Mouse (Mus musculus) liver, embryonic 13.5 days (tissue): ENCODE measurements around the gene Frmd4b. TPM values are rescaled to one million over a fixed set of nuclear protein-coding genes. Genes with fewer than 3 reads are reported as not detected.

Experiments
- ATAC-seq: fragments of 200-750 bp; cut with Nextera tagmentation; 2 replicates; pipeline ENCODE4 v1.8.0; 2017; ENCODE audit warnings: low read depth, mild to moderate bottlenecking, moderate number of reproducible peaks, moderate library complexity
- DNase-seq: peaks from one replicate; pipeline ENCODE4 v3.0.0; 2022
- H3K27ac ChIP-seq: fragments of 300-500 bp; sonication (generic); 2 replicates; pipeline ENCODE4 v1.5.1; 2015; ENCODE audit warnings: moderate library complexity, mild to moderate bottlenecking, inconsistent platforms
- H3K27me3 ChIP-seq: fragments of 300-500 bp; sonication (generic); 2 replicates; pipeline ENCODE4 v1.6.1; 2015; ENCODE audit warnings: mild to moderate bottlenecking, inconsistent platforms
- H3K36me3 ChIP-seq: fragments of 300-500 bp; sonication (generic); 2 replicates; pipeline ENCODE4 v1.6.1; 2015; ENCODE audit warnings: mild to moderate bottlenecking, inconsistent platforms
- H3K4me1 ChIP-seq: fragments of 300-500 bp; sonication (generic); replicated peaks from 2 replicates; pipeline ENCODE4 v1.6.1; 2015; ENCODE audit warnings: inconsistent platforms
- H3K4me2 ChIP-seq: fragments of 300-500 bp; sonication (generic); 2 replicates; pipeline ENCODE4 v1.6.1; 2015; ENCODE audit warnings: inconsistent platforms, mild to moderate bottlenecking, moderate library complexity
- H3K4me3 ChIP-seq: fragments of 300-500 bp; sonication (generic); replicated peaks from 2 replicates; pipeline ENCODE4 v1.5.1; 2015; ENCODE audit warnings: mild to moderate bottlenecking, inconsistent platforms
- H3K9ac ChIP-seq: fragments of 300-500 bp; sonication (generic); 2 replicates; pipeline ENCODE4 v1.6.1; 2015; ENCODE audit warnings: mild to moderate bottlenecking, inconsistent platforms
- H3K9me3 ChIP-seq: fragments of 300-500 bp; sonication (generic); replicated peaks from 2 replicates; pipeline ENCODE4 v1.6.1; 2016; ENCODE audit warnings: inconsistent platforms
- WGBS: fragments of 180-500 bp; shearing (Covaris S2); methylation state at CpG from one replicate; pipeline ENCODE4 v1.1.7; 2015; ENCODE audit not compliant: insufficient replicate concordance; 5-methylcytosine and 5-hydroxymethylcytosine counted together
- polyA plus RNA-seq: library from polyadenylated mRNA; unstranded; fragments of >200 nt; fragmentation: Nextera tagmentation; extraction: Ambion mirVana; gene quantifications from 2 replicates; pipeline ENCODE4 v1.2.1, GENCODE M21; 2015

Frmd4b gene
- polyA plus RNA-seq, 1 experiment from 2014 or later: 3.8 TPM

GRCm38 (mm10) chr6:97552573-97552972 lies 64.8 kb downstream of the Frmd4b start:
- no peaks in the 10 kb centered on the region for H3K36me3 ChIP-seq
- H3K9ac ChIP-seq: no peak overlapping the region
- H3K4me1 ChIP-seq: no peaks in the 10 kb centered on the region
- DNase-seq (no peak), ATAC-seq (no peak)
- H3K4me2 ChIP-seq: no peak overlapping the region
- H3K4me3 ChIP-seq: no peak overlapping the region
- no peak overlapping the region for H3K27ac ChIP-seq
- H3K27me3 ChIP-seq: no peaks in the 10 kb centered on the region
- H3K9me3 ChIP-seq: no peaks in the 10 kb centered on the region
- WGBS: 84% methylated on average over 3 of the region's 3 CpGs

- Histone ChIP-seq H3K36me3 (no peaks in the 10 kb centered on the region), H3K27me3 (no peaks in the 10 kb centered on the region), H3K4me3 (no peak overlapping the region), H3K9ac (no peak overlapping the region), H3K4me1 (no peaks in the 10 kb centered on the region), H3K9me3 (no peaks in the 10 kb centered on the region), H3K27ac (no peak overlapping the region), H3K4me2 (no peak overlapping the region)
- WGBS: 71% methylated on average over 8 of the region's 8 CpGs
- ATAC-seq (no peak), DNase-seq (no peak)
Measured at GRCm38 (mm10) chr6:97551884-97552283, 65.5 kb downstream of the Frmd4b start.

GRCm38 (mm10) chr6:97551161-97551560 lies 66.2 kb downstream of the Frmd4b start:
- Histone ChIP-seq H3K27ac (no peak overlapping the region), H3K4me2 (no peak overlapping the region), H3K9me3 (no peaks in the 10 kb centered on the region), H3K27me3 (no peaks in the 10 kb centered on the region), H3K4me1 (no peaks in the 10 kb centered on the region), H3K9ac (no peak overlapping the region), H3K36me3 (no peaks in the 10 kb centered on the region), H3K4me3 (no peak overlapping the region)
- no peak for ATAC-seq
- WGBS: 68% methylated on average over 4 of the region's 4 CpGs
- no peak for DNase-seq

- no peak overlapping the region for H3K9ac ChIP-seq
- no peak for ATAC-seq
- H3K4me1 ChIP-seq: no peaks in the 10 kb centered on the region
- H3K36me3 ChIP-seq: no peaks in the 10 kb centered on the region
- no peak overlapping the region for H3K27ac ChIP-seq
- no peaks in the 10 kb centered on the region for H3K9me3 ChIP-seq
- no peak overlapping the region for H3K4me2 ChIP-seq
- H3K27me3 ChIP-seq: no peaks in the 10 kb centered on the region
- WGBS: 51% methylated on average over 2 of the region's 2 CpGs
- no peak for DNase-seq
- H3K4me3 ChIP-seq: no peak overlapping the region
Measured at GRCm38 (mm10) chr6:97540458-97540857, 76.9 kb downstream of the Frmd4b start.

- H3K27ac ChIP-seq: no peak overlapping the region
- ATAC-seq (no peak), DNase-seq (no peak)
- H3K9ac ChIP-seq: no peak overlapping the region
- no peak overlapping the region for H3K4me2 ChIP-seq
- H3K36me3 ChIP-seq: no peaks in the 10 kb centered on the region
- H3K27me3 ChIP-seq: no peaks in the 10 kb centered on the region
- no peak overlapping the region for H3K4me3 ChIP-seq
- 77% methylated on average over 9 of the region's 9 CpGs for WGBS
- no peaks in the 10 kb centered on the region for H3K9me3 ChIP-seq
- no peaks in the 10 kb centered on the region for H3K4me1 ChIP-seq
Measured at GRCm38 (mm10) chr6:97535763-97536445, 81.4 kb downstream of the Frmd4b start.

- no peak for DNase-seq
- 15% methylated on average over 4 of the region's 4 CpGs for WGBS
Measured at GRCm38 (mm10) chr6:97531043-97531442, 86.3 kb downstream of the Frmd4b start.

GRCm38 (mm10) chr6:97528961-97529680 lies 88.2 kb downstream of the Frmd4b start:
- Histone ChIP-seq H3K9ac (no peak overlapping the region), H3K27ac (no peak overlapping the region), H3K4me1 (no peaks in the 10 kb centered on the region), H3K4me3 (no peak overlapping the region), H3K9me3 (no peaks in the 10 kb centered on the region), H3K36me3 (no peaks in the 10 kb centered on the region), H3K4me2 (no peak overlapping the region), H3K27me3 (no peaks in the 10 kb centered on the region)
- WGBS: 69% methylated on average over 15 of the region's 15 CpGs
- DNase-seq (no peak), ATAC-seq (no peak)

More at GRCm38 (mm10) chr6:97531043-97531442, 86.3 kb downstream of the Frmd4b start:
- H3K27ac ChIP-seq: no peak overlapping the region
- H3K4me3 ChIP-seq: no peak overlapping the region
- H3K4me2 ChIP-seq: no peak overlapping the region
- no peaks in the 10 kb centered on the region for H3K4me1 ChIP-seq
- ATAC-seq: no peak
- H3K27me3 ChIP-seq: no peaks in the 10 kb centered on the region
- H3K36me3 ChIP-seq: no peaks in the 10 kb centered on the region
- no peak overlapping the region for H3K9ac ChIP-seq
- no peaks in the 10 kb centered on the region for H3K9me3 ChIP-seq

GRCm38 (mm10) chr6:97526092-97526491 lies 91.2 kb downstream of the Frmd4b start:
- no peaks in the 10 kb centered on the region for H3K36me3 ChIP-seq
- no peak overlapping the region for H3K4me2 ChIP-seq
- no peaks in the 10 kb centered on the region for H3K9me3 ChIP-seq
- H3K4me3 ChIP-seq: no peak overlapping the region
- DNase-seq: peak; percentile 24
- no peaks in the 10 kb centered on the region for H3K27me3 ChIP-seq
- ATAC-seq: no peak
- no peak overlapping the region for H3K27ac ChIP-seq
- no peak overlapping the region for H3K9ac ChIP-seq
- 0 out of 2 replicates have a peak, but pooled peaks cover 3% of the 10 kb centered on the region for H3K4me1 ChIP-seq
- WGBS: 18% methylated on average over 8 of the region's 8 CpGs

DNA sequence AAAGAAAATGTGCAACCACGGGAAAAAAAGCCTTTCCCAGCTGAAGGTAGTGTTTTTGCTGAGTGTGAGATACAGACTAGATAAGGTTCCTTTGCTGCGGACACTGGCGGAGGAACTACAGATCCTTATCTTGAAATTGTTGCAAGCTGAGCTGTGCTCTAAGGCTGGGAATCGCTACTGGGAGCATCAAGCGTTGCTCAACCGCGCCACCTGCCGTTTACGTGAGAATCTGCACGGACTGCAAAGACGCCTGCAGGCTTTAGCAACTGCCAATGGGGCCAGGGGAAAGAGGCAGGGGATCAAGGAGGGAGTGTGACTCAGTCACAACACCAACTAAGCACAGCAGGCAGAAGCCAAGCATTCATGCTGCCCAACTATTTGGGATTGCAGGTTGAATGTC lies 94.2 kb downstream of the Frmd4b start:
- Histone ChIP-seq H3K9ac (no peak overlapping the region), H3K36me3 (no peaks in the 10 kb centered on the region), H3K27ac (no peak overlapping the region), H3K4me2 (no peak overlapping the region), H3K27me3 (no peaks in the 10 kb centered on the region), H3K9me3 (no peaks in the 10 kb centered on the region), H3K4me3 (no peak overlapping the region), H3K4me1 (peaks cover 8% of the 10 kb centered on the region; the same call in 1 of the 2 replicates)
- DNase-seq: peak; percentile 37
- peak; percentile 20; the same call in 1 of the 2 replicates for ATAC-seq
- under 1% methylated on average over 11 of the region's 11 CpGs for WGBS

DNA sequence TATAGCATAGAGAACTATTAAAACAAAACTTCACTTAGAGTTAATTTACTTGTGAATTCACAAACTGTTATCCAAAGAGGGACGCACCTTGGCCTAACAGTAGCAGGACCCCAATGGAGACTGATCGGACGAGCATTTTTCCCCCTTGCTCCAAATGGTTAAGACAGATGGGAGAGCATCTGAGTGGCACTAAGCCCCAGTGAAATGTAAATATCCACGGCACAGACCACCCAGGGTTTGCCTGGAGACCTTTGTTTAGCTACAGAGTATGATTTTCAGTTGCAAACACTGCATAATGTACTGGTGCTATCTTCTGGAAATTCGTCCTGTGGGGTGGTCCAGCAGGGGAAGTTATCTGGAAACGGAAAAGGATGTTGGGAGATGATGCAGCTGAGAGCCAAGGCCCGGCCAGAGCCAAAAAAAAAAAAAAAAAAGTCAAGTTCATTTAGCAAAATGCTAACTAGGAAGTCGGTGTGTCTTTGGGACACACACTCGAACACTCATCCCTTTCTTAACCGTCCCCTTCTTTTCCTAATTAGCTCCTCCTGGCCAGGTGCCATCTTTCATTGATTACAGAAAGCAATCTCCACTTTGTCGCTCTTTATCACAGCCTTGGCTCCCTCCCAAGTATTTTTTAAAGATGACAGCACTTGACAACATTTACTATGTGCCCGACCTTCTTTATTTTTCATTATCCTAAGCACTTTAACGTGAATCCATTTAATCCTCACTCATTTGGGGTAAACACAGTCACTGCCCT lies 95.9 kb downstream of the Frmd4b start:
- Histone ChIP-seq H3K9ac (no peak overlapping the region), H3K27ac (no peak overlapping the region), H3K4me2 (no peak overlapping the region), H3K36me3 (no peaks in the 10 kb centered on the region), H3K4me3 (no peak overlapping the region), H3K4me1 (peaks cover 16% of the 10 kb centered on the region), H3K27me3 (no peaks in the 10 kb centered on the region), H3K9me3 (no peaks in the 10 kb centered on the region)
- 56% methylated on average over 13 of the region's 13 CpGs for WGBS
- DNase-seq (no peak), ATAC-seq (no peak)

- no peak overlapping the region for H3K27ac ChIP-seq
- peaks cover 16% of the 10 kb centered on the region for H3K4me1 ChIP-seq
- 16% methylated on average over 2 of the region's 2 CpGs for WGBS
- H3K27me3 ChIP-seq: no peaks in the 10 kb centered on the region
- H3K4me3 ChIP-seq: no peak overlapping the region
- no peak overlapping the region for H3K4me2 ChIP-seq
- H3K9ac ChIP-seq: no peak overlapping the region
- H3K9me3 ChIP-seq: no peaks in the 10 kb centered on the region
- DNase-seq (no peak), ATAC-seq (no peak)
- no peaks in the 10 kb centered on the region for H3K36me3 ChIP-seq
Measured at GRCm38 (mm10) chr6:97520566-97520965, 96.8 kb downstream of the Frmd4b start.
